Mouse (Mus musculus) T-helper 2 cell (primary cell): Measurements from ENCODE around the gene Caskin1.

Experiments used
- in situ Hi-C: fragments of 300-600 bp; cut with MboI, MseI; formaldehyde crosslinking; loops from one replicate; pipeline ENCODE4 v1.15.1; 2025; ENCODE audit warnings: high pct_unique_total_duplicates

The Caskin1 gene

DNA sequence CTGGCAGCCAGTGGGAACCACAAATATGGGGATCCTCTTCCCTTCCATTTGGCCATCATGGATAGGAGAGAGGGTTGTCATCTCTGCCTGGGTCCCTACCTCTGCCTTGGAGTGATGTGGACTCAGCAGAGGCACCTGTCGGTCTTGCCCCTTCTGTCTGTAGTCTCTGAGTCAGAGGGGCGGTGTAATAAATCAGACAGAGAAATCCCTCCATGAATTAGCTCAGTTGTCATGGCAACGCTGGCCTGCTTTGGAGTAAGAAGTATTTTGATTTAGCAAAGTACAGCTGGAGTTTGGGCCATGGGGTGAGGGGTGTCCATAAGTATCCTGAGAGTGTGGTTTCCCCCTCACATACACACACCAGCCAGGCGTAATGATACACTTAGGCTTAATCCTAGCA lies 2.0 kb downstream of the Caskin1 start:
- in situ Hi-C loops: no loop called here

DNA sequence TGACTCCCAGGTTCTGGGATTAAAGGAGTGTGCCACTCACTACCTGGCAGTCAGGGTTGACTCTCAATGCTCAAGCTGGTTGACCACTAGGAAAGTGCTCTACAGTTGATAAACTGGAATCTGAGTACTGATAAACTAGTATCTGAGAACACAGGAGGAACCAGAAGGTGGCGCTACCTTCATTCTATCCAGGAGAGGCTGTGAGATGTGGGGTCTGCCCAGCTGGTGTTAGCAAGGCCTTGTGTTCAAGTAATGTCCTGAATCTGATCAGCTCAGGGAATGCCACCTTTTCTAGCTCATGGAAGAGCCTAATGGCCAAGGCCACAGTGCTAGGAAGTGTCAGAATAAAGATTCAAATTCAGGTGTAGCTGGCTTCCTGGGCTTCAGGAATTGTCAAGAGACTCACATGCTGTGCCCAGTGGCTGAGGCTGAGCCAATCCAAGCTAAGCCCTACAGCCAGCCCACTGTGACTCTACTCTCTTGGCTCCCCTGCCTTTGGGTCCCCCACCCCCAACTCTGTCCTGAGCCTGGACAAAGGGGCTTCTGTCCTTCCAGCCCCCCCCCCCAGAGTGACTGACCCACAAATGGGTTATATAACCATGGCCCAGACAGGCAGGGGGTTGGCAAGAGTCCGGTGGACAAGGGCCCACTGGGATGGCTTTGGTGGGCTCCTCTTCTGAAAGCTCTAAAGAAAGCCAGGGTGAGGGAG lies 6.4 kb downstream of the Caskin1 start:
- in situ Hi-C loops: no loop called here

DNA sequence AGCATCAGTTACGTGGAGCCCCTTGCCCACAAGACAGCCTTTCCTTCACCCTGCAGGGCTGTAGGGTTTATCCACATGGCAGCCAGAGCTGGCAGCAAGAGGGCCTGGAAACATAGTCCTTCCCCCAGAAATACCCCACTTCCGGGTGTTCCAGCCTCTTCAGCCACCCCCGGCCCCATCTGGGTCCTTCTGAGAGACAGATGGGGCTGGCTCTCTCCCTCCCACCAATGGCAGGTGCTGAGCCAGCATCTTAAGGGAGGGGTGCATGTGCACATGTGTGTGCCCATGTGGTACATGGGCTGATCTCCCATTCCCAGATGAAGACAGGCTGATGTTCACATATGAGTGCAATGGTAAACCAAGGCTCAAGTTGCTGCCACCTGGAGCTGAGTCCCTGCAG lies 7.0 kb downstream of the Caskin1 start:
- in situ Hi-C loops: no loop called here

DNA sequence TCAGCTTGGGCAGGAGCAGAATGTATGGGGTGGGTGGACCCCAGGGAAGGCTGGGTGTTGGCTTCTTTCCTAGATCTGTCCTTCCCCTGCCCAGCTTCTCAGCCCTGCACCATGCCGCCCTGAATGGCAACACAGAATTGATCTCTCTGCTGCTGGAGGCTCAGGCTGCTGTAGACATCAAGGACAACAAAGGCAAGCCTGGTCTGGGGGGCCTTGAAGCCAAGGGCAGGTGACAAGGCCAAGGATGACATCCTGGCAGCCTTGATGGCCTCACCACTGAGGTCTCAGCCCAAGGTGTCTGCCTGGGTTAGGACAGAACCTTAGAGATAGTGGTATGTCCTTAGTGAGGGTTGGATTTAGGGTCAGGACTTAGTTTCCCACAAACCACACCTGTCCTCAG lies 7.6 kb downstream of the Caskin1 start:
- in situ Hi-C loops: no loop called here

DNA sequence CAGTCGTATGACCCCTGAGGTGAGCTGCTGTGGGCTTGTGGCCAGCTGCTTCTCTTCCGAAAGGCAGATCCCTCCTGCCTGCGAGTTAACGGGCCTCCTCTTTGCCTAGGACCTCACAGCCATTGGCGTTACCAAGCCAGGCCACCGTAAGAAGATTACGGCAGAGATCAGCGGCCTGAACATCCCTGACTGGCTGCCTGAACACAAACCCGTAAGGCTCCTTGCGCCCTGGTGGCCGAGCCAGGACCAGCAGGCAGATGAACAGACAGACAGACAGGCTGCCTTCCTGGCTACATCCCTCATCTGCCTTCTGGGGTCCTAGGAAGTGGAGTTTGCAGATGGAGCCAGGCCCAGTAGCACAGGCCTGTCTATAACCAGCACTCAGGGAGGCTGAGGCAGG lies 13.8 kb downstream of the Caskin1 start:
- in situ Hi-C loops: no loop called here

- in situ Hi-C loops: no loop called here
Observed at GRCm38 (mm10) chr17:24504085-24504484, 15.7 kb downstream of the Caskin1 start.

DNA sequence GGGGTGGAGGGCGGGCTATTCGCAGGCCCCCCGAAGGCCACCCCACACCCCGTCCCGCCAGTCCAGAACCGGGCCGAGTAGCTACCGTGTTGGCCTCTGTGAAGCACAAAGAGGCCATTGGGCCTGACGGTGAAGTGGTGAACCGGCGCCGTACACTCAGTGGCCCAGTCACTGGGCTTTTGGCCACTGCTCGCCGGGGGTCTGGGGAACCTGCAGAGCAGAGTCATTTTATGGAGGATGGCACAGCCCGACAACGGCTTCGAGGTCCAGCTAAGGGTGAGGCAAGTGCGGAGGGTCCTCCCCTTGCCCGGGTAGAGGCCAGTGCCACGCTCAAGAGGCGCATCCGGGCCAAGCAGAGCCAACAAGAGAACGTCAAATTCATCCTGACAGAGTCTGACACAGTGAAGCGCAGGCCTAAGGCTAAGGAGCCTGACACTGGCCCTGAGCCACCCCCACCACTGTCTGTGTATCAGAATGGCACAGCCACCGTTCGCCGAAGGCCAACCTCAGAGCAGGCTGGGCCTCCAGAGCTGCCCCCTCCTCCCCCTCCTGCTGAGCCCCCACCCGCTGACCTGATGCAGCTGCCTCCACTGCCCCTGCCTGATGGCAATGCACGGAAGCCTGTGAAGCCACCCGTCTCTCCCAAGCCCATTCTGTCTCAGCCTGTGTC lies 17.0 kb downstream of the Caskin1 start:
- in situ Hi-C loops: no loop called here

DNA sequence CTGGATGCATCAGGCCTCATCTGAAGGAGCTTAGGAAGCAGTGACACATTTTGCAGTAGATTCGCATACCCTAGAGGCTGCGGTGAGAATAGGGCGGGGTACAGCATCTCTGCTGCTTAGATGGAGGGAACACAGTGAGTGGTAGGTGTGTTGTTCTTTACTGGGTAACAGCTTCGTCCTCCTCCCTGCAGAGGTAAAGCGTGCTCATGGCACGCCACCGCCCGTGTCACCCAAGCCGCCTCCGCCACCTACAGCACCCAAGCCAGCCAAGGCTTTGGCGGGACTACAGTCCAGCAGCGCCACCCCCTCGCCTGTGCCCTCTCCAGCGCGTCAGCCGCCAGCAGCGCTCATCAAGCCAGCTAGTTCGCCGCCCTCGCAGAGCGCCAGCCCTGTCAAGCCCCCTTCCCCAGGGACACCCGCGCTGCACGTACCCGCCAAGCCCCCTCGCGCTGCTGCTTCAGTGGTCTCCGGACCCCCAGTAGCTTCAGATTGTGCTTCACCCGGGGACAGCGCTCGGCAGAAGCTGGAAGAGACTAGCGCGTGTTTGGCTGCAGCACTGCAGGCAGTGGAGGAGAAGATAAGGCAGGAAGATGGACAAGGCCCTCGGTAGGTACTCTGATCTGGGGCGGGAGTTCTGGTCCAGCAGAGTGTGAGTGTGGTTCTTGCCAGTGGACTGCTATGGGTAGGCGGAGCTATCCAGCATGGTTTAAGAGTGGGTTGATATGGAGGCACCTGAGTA lies 18.1 kb downstream of the Caskin1 start:
- in situ Hi-C loops: no loop called here

GRCm38 (mm10) chr17:24507129-24507664 lies 18.8 kb downstream of the Caskin1 start:
- in situ Hi-C loops: no loop called here

DNA sequence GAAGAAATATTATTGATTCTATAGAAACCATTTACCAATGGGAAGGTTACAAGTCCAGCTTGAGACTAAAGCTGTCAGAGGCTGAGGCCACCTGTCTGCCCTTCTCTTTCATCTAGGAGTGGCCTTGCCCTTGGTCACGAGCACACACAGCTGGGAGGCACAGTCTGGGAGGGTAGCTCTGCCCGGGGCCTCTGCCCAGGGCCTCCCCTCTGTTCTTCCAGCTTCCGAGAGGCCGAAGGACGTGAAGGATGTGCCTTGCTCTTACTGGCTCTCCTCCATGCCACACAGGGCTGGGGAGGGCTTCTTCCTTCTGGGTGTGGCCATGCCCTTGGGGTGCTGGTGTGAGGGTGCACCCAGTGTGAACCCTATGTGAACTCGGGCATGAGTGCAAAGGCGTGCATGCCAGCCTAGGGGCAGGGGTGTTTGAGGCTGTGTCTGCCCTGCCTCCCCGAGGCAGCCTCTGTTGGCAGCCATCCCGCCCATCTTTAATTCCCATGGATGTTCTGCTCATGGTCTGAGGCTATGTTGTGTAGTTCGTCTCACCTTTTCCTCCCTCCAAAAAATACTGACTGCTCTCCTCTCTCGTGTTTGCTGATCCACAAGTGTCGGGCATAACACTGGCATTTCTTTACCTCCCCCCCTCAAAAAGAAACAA lies 19.5 kb downstream of the Caskin1 start:
- in situ Hi-C loops: no loop called here

DNA sequence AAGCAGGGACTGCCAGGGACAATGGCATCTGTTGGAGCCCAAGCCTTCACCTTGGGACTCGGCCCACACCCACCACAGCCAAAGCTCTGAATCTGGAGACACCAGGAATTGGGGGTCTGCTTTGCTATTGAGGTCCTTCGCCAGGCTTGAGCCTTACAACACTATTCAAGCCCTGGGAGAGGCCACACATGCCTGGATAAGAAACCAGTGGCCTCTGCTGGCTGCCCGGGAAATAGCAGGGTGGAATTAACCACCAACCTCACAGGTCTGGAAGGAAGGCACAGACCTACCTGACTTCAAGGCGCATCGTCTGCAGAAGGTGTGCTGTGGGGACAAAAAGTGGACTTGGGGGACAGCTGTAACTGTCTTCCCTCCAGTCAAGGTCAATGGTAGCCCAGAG lies 25.2 kb downstream of the Caskin1 start:
- in situ Hi-C loops: no loop called here

DNA sequence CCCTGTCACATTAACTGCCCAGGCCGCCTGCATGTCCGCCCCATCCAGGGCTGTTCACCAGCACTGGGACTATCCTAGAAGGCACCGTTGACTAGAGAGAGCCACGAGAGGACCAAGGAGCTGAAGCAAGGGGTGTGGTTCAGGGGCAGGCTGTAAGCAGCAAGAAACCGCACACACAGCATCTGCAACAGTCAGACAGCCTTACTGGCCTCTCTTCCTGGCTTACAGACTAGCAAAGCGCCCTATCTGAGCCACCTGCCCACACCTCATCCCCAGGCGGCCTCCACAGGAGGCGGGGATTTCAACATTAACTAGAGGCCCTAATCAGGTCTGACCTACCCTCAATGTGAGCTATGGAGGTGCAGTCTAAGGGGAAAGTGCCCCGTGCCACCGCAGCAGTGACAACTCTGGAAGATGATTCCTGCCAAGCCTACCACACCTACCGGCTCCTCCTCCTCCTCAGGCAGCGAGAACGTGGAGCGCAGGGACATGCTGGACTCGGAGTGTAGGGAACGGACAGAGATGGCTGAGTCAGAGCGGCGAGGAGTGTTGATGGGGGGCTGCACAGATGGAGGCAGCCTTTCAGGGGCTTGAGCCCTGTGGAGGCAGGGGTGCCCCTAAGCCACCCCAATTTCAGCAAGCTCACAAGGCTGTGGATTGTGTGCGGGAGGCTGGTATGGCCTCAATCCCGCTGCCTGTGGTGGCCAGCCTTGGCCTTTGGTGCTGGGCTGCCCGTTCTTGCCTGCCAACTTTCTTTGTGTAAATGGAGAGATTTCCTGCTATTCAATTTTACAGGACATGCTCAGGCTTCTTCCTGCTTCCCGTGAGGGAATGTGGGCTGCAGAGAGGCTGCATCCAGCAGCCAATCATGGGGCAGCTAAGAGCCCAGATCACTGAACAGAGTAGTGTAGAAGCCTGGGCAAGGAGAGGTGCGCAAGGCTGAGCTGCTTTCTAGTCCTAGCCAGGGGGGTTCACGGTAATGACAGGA lies 26.2 kb downstream of the Caskin1 start:
- in situ Hi-C loops: no loop called here

GRCm38 (mm10) chr17:24520450-24520849 lies 32.0 kb downstream of the Caskin1 start:
- in situ Hi-C loops: loop anchor here (5.0 kb wide), 1 partner anchor 38 kb away; no protein-coding TSS in a partner anchor

GRCm38 (mm10) chr17:24524734-24525133 lies 36.3 kb downstream of the Caskin1 start:
- in situ Hi-C loops: loop anchor here (5.0 kb wide), 1 partner anchor 42 kb away; no protein-coding TSS in a partner anchor

DNA sequence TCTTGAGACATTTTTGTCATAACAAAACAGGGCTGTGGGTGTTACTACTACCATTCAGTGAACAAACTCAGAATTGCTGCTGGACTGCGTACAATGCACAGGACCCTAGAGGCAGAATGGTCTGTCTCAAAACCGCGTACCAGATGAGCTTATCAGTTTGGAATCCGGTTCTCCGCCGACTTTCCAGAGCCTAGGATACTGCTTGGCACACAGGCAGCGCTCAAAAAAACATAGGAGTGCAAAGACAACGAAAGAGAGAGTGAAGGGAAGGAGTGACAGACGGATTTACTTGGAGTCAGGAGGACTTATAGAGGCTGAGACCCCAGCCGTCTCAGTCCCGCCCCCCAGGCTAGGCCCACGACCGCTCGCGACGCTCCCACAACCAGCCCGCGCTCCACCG lies 38.9 kb downstream of the Caskin1 start:
- in situ Hi-C loops: no loop called here

DNA sequence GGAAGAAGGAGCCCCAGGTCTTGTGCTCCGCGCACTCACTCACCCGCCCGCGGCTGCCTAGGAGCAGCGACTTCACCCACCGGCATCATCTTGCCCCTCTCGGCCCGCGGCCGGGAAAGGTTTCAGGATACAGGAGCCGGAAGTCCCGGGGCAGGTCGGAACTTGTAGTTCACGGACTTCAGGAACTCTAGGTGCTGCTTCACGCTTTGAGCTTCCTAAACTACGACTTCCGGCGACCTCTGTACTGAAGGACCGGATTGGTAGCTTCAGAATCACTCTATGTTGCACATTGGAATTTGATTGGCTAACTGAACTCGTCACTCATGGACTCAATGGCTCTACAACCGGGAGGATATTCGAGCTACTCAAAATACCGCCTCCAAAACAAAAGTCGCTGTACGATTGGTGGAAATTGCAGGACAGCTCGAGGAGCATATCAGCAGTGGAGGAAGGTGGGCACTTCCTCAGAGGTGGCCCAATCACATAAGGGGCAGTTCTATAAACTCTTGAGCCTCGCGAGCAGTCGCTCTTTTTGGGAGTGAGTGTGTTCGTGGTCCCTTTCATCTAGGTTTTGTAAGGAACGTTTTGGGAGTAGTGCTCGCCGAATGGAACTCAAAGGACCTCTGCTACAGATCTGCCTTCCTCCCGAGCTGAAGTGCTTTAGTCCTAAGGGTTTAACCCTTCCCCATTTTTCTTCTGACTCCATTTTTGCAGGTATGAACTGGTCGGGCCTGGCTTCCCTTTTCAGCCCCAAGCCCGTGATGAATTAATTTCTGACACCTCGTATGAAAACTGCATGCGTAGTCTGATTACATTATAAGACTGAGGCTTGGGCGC lies 39.5 kb downstream of the Caskin1 start, which contains the start of gene Traf7:
Gene Traf7, minus strand, starts transcription at position 216 of the 837 bp plus-strand sequence.
- in situ Hi-C loops: no loop called here

GRCm38 (mm10) chr17:24528560-24528918 lies 40.1 kb downstream of the Caskin1 start:
- in situ Hi-C loops: no loop called here

- in situ Hi-C loops: no loop called here
Observed at GRCm38 (mm10) chr17:24529007-24529451, 40.6 kb downstream of the Caskin1 start.

GRCm38 (mm10) chr17:24529883-24530282 lies 41.5 kb downstream of the Caskin1 start:
- in situ Hi-C loops: no loop called here
